Mouse (Mus musculus): ENCODE results near the gene Abracl.

Abracl gene

GRCm38 (mm10) chr10:18021576-18022311 lies 1.3 kb downstream of the Abracl start:
- DNase-seq = no peak

GRCm38 (mm10) chr10:18020846-18021245 lies 2.2 kb downstream of the Abracl start:
- no peak for DNase-seq

- no peak for DNase-seq
These were observed 2.6 kb downstream of the Abracl start for GRCm38 (mm10) chr10:18020443-18020842.

- no peak for DNase-seq
These were observed 11.3 kb downstream of the Abracl start for GRCm38 (mm10) chr10:18011761-18012160.

- DNase-seq = no peak
These were observed 13.3 kb downstream of the Abracl start for GRCm38 (mm10) chr10:18009744-18010143.

- no peak for DNase-seq
These were observed 15.0 kb downstream of the Abracl start for GRCm38 (mm10) chr10:18008118-18008517.

GRCm38 (mm10) chr10:18007243-18007642 lies 15.8 kb downstream of the Abracl start:
- no peak for DNase-seq

- DNase-seq = no peak
These were observed 16.3 kb downstream of the Abracl start for GRCm38 (mm10) chr10:18006756-18007155.

GRCm38 (mm10) chr10:18005136-18005955 lies 17.7 kb downstream of the Abracl start:
- DNase-seq = no peak

GRCm38 (mm10) chr10:18003966-18004637 lies 19.0 kb downstream of the Abracl start:
- DNase-seq = peak in 1 of 2 experiments; percentile 21

- no peak for DNase-seq
These were observed 32.5 kb downstream of the Abracl start for GRCm38 (mm10) chr10:17990576-17990975.

- DNase-seq = no peak
These were observed 34.0 kb downstream of the Abracl start for GRCm38 (mm10) chr10:17989136-17989535.

- DNase-seq = no peak
These were observed 35.2 kb downstream of the Abracl start for GRCm38 (mm10) chr10:17987823-17988423.

GRCm38 (mm10) chr10:17983313-17983712 lies 39.8 kb downstream of the Abracl start:
- DNase-seq = no peak

GRCm38 (mm10) chr10:17966090-17966489 lies 57.0 kb downstream of the Abracl start:
- no peak for DNase-seq
